Mouse (Mus musculus): Measurements from ENCODE around the gene Nutm1. TPM values are rescaled to one million over a fixed set of nuclear protein-coding genes. Genes with fewer than 3 reads are reported as not detected.

Nutm1 gene
- total RNA-seq, 1 experiment: not detected

- TF ChIP-seq ZNF384 (IDR thresholded peaks at IDR 0.05; ENCODE audit: low read depth, low read length): no peak
- peaks cover 3% of the 10 kb centered on the region; the same call in 1 of the 2 replicates for H3K36me3 ChIP-seq (ENCODE audit: control insufficient read depth, insufficient read depth, low read length, poor library complexity, severe bottlenecking)
- DNase-seq (ENCODE audit: low read depth, low spot score): no peak
- no peak overlapping the region for H3K27ac ChIP-seq (ENCODE audit: insufficient read depth, low read depth, low read length, poor library complexity, severe bottlenecking)
- H3K4me3 ChIP-seq (ENCODE audit: insufficient read depth in 1 of 2, low read depth in 1 of 2, low read length in 2 of 2, poor library complexity in 1 of 2, severe bottlenecking in 1 of 2): no peak overlapping the region
- no peak overlapping the region for H3K9ac ChIP-seq (ENCODE audit: insufficient read depth, low read depth, low read length, poor library complexity, severe bottlenecking)
- H3K4me1 ChIP-seq (ENCODE audit: control insufficient read depth in 2 of 2, insufficient read depth in 2 of 2, low read length in 2 of 2, poor library complexity in 1 of 2): no peaks in the 10 kb centered on the region
- peaks cover 3% of the 10 kb centered on the region; the same call in 1 of the 2 replicates for H3K9me3 ChIP-seq (ENCODE audit: control insufficient read depth, insufficient read depth, low read depth, low read length)
- in situ Hi-C loops (cut with MboI; ENCODE audit: low sequenced_read_pairs in 2 of 2, unreplicated experiment in 2 of 2): no loop called here
Measured at GRCm38 (mm10) chr2:112210699-112211098, 48.4 kb downstream of the Nutm1 start.

- in situ Hi-C loops (cut with MboI; ENCODE audit: low sequenced_read_pairs in 2 of 2, unreplicated experiment in 2 of 2): no loop called here
- Histone ChIP-seq H3K4me1 (ENCODE audit: control insufficient read depth in 2 of 2, insufficient read depth in 2 of 2, low read length in 2 of 2, poor library complexity in 1 of 2) (no peaks in the 10 kb centered on the region), H3K27ac (ENCODE audit: insufficient read depth, low read depth, low read length, poor library complexity, severe bottlenecking) (no peak overlapping the region; the same call in 1 of the 2 replicates), H3K9ac (ENCODE audit: insufficient read depth, low read depth, low read length, poor library complexity, severe bottlenecking) (no peak overlapping the region), H3K36me3 (ENCODE audit: control insufficient read depth, insufficient read depth, low read length, poor library complexity, severe bottlenecking) (peaks cover 3% of the 10 kb centered on the region; the same call in 1 of the 2 replicates), H3K9me3 (ENCODE audit: control insufficient read depth, insufficient read depth, low read depth, low read length) (peaks cover 3% of the 10 kb centered on the region; the same call in 1 of the 2 replicates), H3K4me3 (ENCODE audit: insufficient read depth in 1 of 2, low read depth in 1 of 2, low read length in 2 of 2, poor library complexity in 1 of 2, severe bottlenecking in 1 of 2) (no peak overlapping the region)
- TF ChIP-seq ZC3H11A (IDR thresholded peaks at IDR 0.05; ENCODE audit: borderline replicate concordance, low read depth, low read length): no peak
- no peak for TF ChIP-seq ZNF384 (IDR thresholded peaks at IDR 0.05; ENCODE audit: low read depth, low read length)
- TF ChIP-seq CHD2 (IDR thresholded peaks at IDR 0.05; ENCODE audit: low read depth, low read length): no peak
- no peak for TF ChIP-seq MAFK (IDR thresholded peaks at IDR 0.05; ENCODE audit: insufficient read depth, low read depth, low read length)
- TF ChIP-seq HCFC1 (IDR thresholded peaks at IDR 0.05; ENCODE audit: borderline replicate concordance, insufficient read depth, low read length): no peak
- DNase-seq (ENCODE audit: low read depth, low spot score): no peak
Measured at GRCm38 (mm10) chr2:112210142-112210541, 48.9 kb downstream of the Nutm1 start.

DNA sequence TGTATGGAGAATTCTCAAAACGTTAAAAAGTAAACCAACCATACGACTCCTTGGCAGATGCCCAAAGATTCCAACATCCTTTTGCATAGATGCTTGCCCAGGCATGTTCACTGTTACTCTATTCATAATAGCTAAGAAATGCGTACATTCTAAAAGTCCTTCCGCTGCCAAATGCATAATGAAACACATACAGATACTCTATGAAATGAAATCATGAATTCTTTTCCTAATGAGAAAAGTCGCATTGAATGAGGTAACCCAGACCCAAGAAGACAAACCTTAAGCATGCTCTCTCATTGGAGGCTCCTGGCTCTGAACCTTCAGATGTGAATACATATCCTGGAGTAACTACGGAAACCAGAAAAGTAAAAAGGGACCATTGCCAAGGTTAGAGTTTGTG, 56.0 kb downstream of the Nutm1 start:
- Histone ChIP-seq H3K4me1 (ENCODE audit: control insufficient read depth in 2 of 2, insufficient read depth in 2 of 2, low read length in 2 of 2, poor library complexity in 1 of 2) (no peaks in the 10 kb centered on the region), H3K36me3 (ENCODE audit: control insufficient read depth, insufficient read depth, low read length, poor library complexity, severe bottlenecking) (no peaks in the 10 kb centered on the region), H3K4me3 (ENCODE audit: insufficient read depth in 1 of 2, low read depth in 1 of 2, low read length in 2 of 2, poor library complexity in 1 of 2, severe bottlenecking in 1 of 2) (no peak overlapping the region), H3K9me3 (ENCODE audit: control insufficient read depth, insufficient read depth, low read depth, low read length) (no peaks in the 10 kb centered on the region), H3K27ac (ENCODE audit: insufficient read depth, low read depth, low read length, poor library complexity, severe bottlenecking) (no peak overlapping the region), H3K9ac (ENCODE audit: insufficient read depth, low read depth, low read length, poor library complexity, severe bottlenecking) (no peak overlapping the region)
- TF ChIP-seq CHD2 (IDR thresholded peaks at IDR 0.05; ENCODE audit: low read depth, low read length) (no peak), ZNF384 (IDR thresholded peaks at IDR 0.05; ENCODE audit: low read depth, low read length) (no peak), ZC3H11A (IDR thresholded peaks at IDR 0.05; ENCODE audit: borderline replicate concordance, low read depth, low read length) (no peak), HCFC1 (IDR thresholded peaks at IDR 0.05; ENCODE audit: borderline replicate concordance, insufficient read depth, low read length) (no peak), MAFK (IDR thresholded peaks at IDR 0.05; ENCODE audit: insufficient read depth, low read depth, low read length) (no peak)
- in situ Hi-C loops (cut with MboI; ENCODE audit: low sequenced_read_pairs in 2 of 2, unreplicated experiment in 2 of 2): no loop called here
- no peak for DNase-seq (ENCODE audit: low read depth, low spot score)

Other genes with a start within 250 kb of the Nutm1 start
- not detected in 2 replicates for gene Olfr1310, start 246.6 kb downstream of the Nutm1 start, total RNA-seq (2012; rRNA removed)
- gene Olfr1311, start 234.9 kb downstream of the Nutm1 start, total RNA-seq (2012; rRNA removed): not detected in 2 replicates
- not detected in 2 replicates for gene Olfr1312, start 209.1 kb downstream of the Nutm1 start, total RNA-seq (2012; rRNA removed)
- not detected in 2 replicates for gene Olfr1313, start 181.4 kb downstream of the Nutm1 start, total RNA-seq (2012; rRNA removed)
- not detected in 2 replicates for gene Olfr1314, start 162.5 kb downstream of the Nutm1 start, total RNA-seq (2012; rRNA removed)
- gene Olfr1315-ps1, start 143.9 kb downstream of the Nutm1 start, total RNA-seq (2012; rRNA removed): not detected in 2 replicates
- gene Olfr1316, start 124.3 kb downstream of the Nutm1 start, total RNA-seq (2012; rRNA removed): not detected in 2 replicates
- not detected in 2 replicates for gene Olfr1317, start 119.0 kb downstream of the Nutm1 start, total RNA-seq (2012; rRNA removed)
- gene Olfr1318, start 105.1 kb downstream of the Nutm1 start, total RNA-seq (2012; rRNA removed): not detected in 2 replicates
- 15.8 and 25.0 TPM in 2 replicates for gene Lpcat4, start 19.8 kb downstream of the Nutm1 start, total RNA-seq (2012; rRNA removed)
- 308 and 339 TPM in 2 replicates for gene Nop10, start 2.6 kb upstream of the Nutm1 start, total RNA-seq (2012; rRNA removed)
- gene Slc12a6, start 6.5 kb upstream of the Nutm1 start, total RNA-seq (2012; rRNA removed): 20.7 and 29.2 TPM in 2 replicates
- gene Gm21985, start 7.0 kb upstream of the Nutm1 start, total RNA-seq (2012; rRNA removed): 0.69 and 0.98 TPM in 2 replicates
- gene Emc4, start 108.7 kb upstream of the Nutm1 start, total RNA-seq (2012; rRNA removed): 138 and 153 TPM in 2 replicates
- gene Katnbl1, start 119.9 kb upstream of the Nutm1 start, total RNA-seq (2012; rRNA removed): 15.3 and 22.8 TPM in 2 replicates
- gene Emc7, start 195.7 kb upstream of the Nutm1 start, total RNA-seq (2012; rRNA removed): 14.6 and 16.5 TPM in 2 replicates
- gene Chrm5, start 221.5 kb upstream of the Nutm1 start, total RNA-seq (2012; rRNA removed): not detected in 2 replicates
- gene Aven, start 233.7 kb upstream of the Nutm1 start, total RNA-seq (2012; rRNA removed): 14.6 and 22.3 TPM in 2 replicates